Mouse (Mus musculus) spleen, adult 2 months (tissue): ENCODE measurements around the gene Gm20219.

ENCODE experiments used
- CTCF ChIP-seq: fragments of 200-500 bp; IDR thresholded peaks from 2 replicates; pipeline ENCODE4 v1.5.1; 2011; ENCODE audit warnings: mild to moderate bottlenecking, inconsistent platforms; ENCODE audit not compliant: insufficient read depth, insufficient read length, insufficient replicate concordance; ENCODE audit errors: extremely low read depth
- POLR2A ChIP-seq: fragments of 200-500 bp; IDR thresholded peaks from 2 replicates; pipeline ENCODE4 v1.6.1; 2011; ENCODE audit warnings: low read depth, low read length, inconsistent platforms

DNA sequence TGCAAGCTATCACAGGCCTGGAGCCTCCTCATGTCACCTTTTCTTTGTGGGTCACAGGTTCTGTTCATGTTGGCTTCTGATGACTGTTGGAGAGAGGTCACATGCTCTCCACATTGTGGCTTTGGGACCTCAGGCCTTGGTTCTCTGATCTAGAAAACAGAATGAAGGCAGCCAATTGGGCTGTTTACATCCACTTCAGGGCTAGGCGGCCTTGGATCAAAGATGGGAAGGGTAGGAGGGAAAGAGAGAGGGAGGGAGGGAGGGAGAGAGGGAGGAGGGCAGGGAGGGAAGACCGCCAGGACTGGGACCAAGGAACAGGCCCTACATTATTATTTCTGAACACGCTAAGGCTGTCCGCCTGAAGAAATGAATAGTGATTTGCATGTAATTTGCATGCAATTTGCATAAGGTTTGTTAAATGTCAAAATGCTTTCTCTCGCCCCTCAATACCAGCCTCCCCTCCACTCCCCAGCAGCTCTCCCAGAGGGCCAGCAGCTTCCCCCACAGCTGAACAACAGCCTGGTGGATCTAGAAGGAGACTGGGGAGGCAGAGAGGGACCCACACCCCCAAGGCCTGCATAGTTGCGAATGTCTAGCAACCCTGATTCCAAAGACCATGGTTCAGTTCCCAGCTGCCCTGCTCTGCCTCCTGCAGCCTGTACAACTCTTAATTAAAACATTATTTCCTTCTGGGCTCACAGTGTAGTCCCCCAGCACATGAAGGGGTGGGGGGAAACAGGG lies 2.2 kb downstream of the Gm20219 start:
- TF ChIP-seq CTCF (no peak), POLR2A (no peak)
